Mouse (Mus musculus): Measurements from ENCODE around the gene Cavin1. TPM values are rescaled to one million over a fixed set of nuclear protein-coding genes. Genes with fewer than 3 reads are reported as not detected.

The Cavin1 gene
- polyA plus RNA-seq, 1 experiment from 2014 or later = 47.9 TPM

- H3K27me3 ChIP-seq (replicated peaks) = peaks cover 42% of the 10 kb centered on the region
- WGBS = 84% methylated on average over 9 of the region's 9 CpGs
- no peak for ATAC-seq (replicated peaks)
These were observed 7.0 kb downstream of the Cavin1 start for GRCm38 (mm10) chr11:100963647-100964046.

GRCm38 (mm10) chr11:100962371-100962911 lies 8.2 kb downstream of the Cavin1 start:
- Histone ChIP-seq H3K4me1 (peaks cover 17% of the 10 kb centered on the region), H3K27ac (no peak overlapping the region), H3K9me3 (no peaks in the 10 kb centered on the region), H3K4me2 (no peak overlapping the region), H3K36me3 (replicated peaks) (no peaks in the 10 kb centered on the region), H3K4me3 (no peak overlapping the region), H3K27me3 (replicated peaks) (peaks cover 41% of the 10 kb centered on the region), H3K9ac (no peak overlapping the region)
- ATAC-seq (replicated peaks) = no peak
- WGBS = 69% methylated on average over 9 of the region's 9 CpGs

More at GRCm38 (mm10) chr11:100963647-100964046, 7.0 kb downstream of the Cavin1 start:
- Histone ChIP-seq H3K4me2 (no peak overlapping the region), H3K9ac (no peak overlapping the region), H3K36me3 (replicated peaks) (no peaks in the 10 kb centered on the region), H3K27ac (no peak overlapping the region), H3K9me3 (no peaks in the 10 kb centered on the region), H3K4me1 (peaks cover 13% of the 10 kb centered on the region), H3K4me3 (no peak overlapping the region)

DNA sequence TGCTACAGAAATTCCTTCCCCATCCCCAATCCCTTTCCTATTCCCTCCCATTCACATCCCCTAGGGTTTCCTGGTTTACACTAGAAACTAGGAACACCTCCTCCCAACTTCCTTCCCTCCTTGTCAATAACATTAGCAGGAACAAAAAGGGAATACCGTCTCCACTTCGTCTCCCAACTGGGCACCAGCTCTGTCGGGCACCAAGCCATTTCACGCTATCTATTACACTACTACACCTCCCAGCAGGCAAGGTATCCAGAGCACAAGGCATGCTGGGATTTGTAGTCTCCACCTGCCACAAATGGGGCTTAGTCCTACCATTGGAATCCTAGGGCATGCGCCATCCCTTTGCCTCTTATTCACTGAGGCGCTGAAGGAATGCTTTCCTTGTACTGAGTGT lies 10.1 kb downstream of the Cavin1 start:
- Histone ChIP-seq H3K36me3 (replicated peaks) (no peaks in the 10 kb centered on the region), H3K27ac (no peak overlapping the region), H3K4me2 (peak overlapping the region; percentile 29), H3K4me3 (no peak overlapping the region; the same call in 1 of the 2 replicates), H3K4me1 (peaks cover 21% of the 10 kb centered on the region), H3K27me3 (replicated peaks) (peaks cover 26% of the 10 kb centered on the region), H3K9ac (no peak overlapping the region), H3K9me3 (no peaks in the 10 kb centered on the region)
- ATAC-seq (replicated peaks) = peak; percentile 76
- WGBS = 14% methylated on average over 6 of the region's 6 CpGs

DNA sequence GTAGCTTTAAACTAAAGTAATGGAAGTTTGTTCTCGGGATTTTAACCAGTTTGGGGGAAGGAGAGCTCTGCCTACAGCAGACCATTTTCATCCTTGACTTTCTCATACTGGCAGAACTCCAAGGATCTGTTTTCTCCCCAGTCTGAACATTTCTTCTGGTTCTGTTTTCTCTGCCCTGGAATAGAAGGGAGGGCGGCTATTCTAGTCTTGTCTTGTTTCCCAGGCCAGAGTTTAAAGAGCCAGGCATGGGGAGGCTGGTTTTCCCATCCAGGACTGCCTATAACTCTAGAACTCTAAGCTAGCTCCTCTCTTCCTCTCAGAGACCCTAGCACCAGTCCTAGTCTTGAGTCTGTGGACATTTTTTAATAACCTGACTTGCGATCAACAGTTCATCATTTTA lies 10.9 kb downstream of the Cavin1 start:
- Histone ChIP-seq H3K36me3 (replicated peaks) (no peaks in the 10 kb centered on the region), H3K4me1 (peaks cover 21% of the 10 kb centered on the region), H3K27me3 (replicated peaks) (peaks cover 26% of the 10 kb centered on the region), H3K4me2 (no peak overlapping the region), H3K4me3 (no peak overlapping the region), H3K27ac (no peak overlapping the region), H3K9ac (no peak overlapping the region), H3K9me3 (no peaks in the 10 kb centered on the region)
- 34% methylated on average over 3 of the region's 3 CpGs for WGBS
- ATAC-seq (replicated peaks) = no peak

GRCm38 (mm10) chr11:100959464-100959810 lies 11.2 kb downstream of the Cavin1 start:
- 4% methylated on average over 14 of the region's 14 CpGs for WGBS
- H3K4me1 ChIP-seq = peaks cover 21% of the 10 kb centered on the region
- no peaks in the 10 kb centered on the region for H3K9me3 ChIP-seq
- ATAC-seq (replicated peaks) = no peak
- peak overlapping the region; percentile 49 for H3K4me2 ChIP-seq
- peak overlapping the region; percentile 27 for H3K4me3 ChIP-seq
- H3K9ac ChIP-seq = no peak overlapping the region
- H3K27me3 ChIP-seq (replicated peaks) = peaks cover 26% of the 10 kb centered on the region
- no peaks in the 10 kb centered on the region for H3K36me3 ChIP-seq (replicated peaks)
- no peak overlapping the region for H3K27ac ChIP-seq

- no peaks in the 10 kb centered on the region for H3K9me3 ChIP-seq
- H3K4me2 ChIP-seq = peak overlapping the region; percentile 49
- H3K27me3 ChIP-seq (replicated peaks) = peaks cover 26% of the 10 kb centered on the region
- H3K9ac ChIP-seq = no peak overlapping the region
- WGBS = 9% methylated on average over 76 of the region's 76 CpGs
- peaks cover 21% of the 10 kb centered on the region for H3K4me1 ChIP-seq
- no peak; the same call in 1 of the 2 replicates for ATAC-seq (replicated peaks)
- peak overlapping the region; percentile 27 for H3K4me3 ChIP-seq
- no peak overlapping the region for H3K27ac ChIP-seq
- H3K36me3 ChIP-seq (replicated peaks) = no peaks in the 10 kb centered on the region
These were observed 11.8 kb downstream of the Cavin1 start for GRCm38 (mm10) chr11:100958613-100959463.

DNA sequence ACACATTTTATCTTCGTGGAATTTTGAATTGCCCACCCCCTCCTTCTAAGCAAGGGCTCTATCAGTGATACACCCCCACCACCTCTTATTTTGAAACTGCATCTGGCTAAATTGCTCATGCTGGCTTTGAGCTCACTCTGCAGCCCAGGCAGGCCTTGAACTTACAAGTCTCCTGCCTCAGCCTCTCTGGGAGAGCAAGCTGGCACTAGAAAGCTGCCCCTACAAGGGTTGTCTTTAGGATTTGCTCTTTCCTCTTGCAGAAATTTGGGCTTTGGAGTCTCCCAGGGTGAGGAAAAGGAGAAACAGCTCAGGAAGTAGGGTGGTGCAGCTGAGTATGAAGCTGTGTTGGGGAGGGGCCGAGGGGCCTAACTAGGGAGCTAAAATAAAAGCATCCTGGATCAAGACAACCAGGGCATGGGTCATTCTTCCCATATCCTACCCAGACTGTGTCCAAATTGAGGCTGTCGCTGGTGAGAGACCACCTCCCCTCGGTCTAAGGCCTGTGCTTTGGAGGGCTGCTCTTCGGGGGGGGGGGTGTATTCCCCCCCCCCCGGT lies 12.7 kb downstream of the Cavin1 start:
- ATAC-seq (replicated peaks) = no peak
- no peaks in the 10 kb centered on the region for H3K9me3 ChIP-seq
- no peak overlapping the region for H3K9ac ChIP-seq
- peaks cover 21% of the 10 kb centered on the region for H3K4me1 ChIP-seq
- no peak overlapping the region for H3K4me2 ChIP-seq
- H3K27ac ChIP-seq = no peak overlapping the region
- peaks cover 26% of the 10 kb centered on the region for H3K27me3 ChIP-seq (replicated peaks)
- no peaks in the 10 kb centered on the region for H3K36me3 ChIP-seq (replicated peaks)
- H3K4me3 ChIP-seq = no peak overlapping the region
- 33% methylated on average over 6 of the region's 6 CpGs for WGBS

DNA sequence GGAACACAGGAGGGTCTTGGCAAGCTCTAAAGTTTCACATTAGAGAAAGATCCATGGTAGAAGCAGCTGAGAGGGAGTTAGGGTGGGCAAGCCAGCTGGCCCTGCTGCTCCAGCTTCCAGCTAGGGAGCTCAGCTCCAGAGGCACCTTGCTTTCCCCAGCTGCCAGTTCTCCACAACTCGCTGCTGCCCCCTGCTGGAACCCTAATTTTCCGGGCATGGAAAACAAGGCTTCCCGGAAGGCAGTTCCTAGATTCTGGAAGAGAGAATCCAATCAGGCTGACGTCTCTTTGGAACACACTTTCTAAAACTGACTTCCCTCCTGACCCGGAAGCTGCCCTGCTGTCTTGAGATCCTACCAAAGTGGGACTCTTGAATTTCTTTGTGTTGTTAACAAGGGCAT lies 13.4 kb downstream of the Cavin1 start:
- H3K9me3 ChIP-seq = no peaks in the 10 kb centered on the region
- H3K4me3 ChIP-seq = no peak overlapping the region
- no peak for ATAC-seq (replicated peaks)
- 3% methylated on average over 5 of the region's 5 CpGs for WGBS
- peaks cover 21% of the 10 kb centered on the region for H3K4me1 ChIP-seq
- 0 out of 2 replicates have a peak overlapping the region, but pooled peaks have one; percentile 17 for H3K9ac ChIP-seq
- peaks cover 26% of the 10 kb centered on the region for H3K27me3 ChIP-seq (replicated peaks)
- no peak overlapping the region for H3K27ac ChIP-seq
- H3K36me3 ChIP-seq (replicated peaks) = no peaks in the 10 kb centered on the region
- no peak overlapping the region for H3K4me2 ChIP-seq

GRCm38 (mm10) chr11:100949540-100949939 lies 21.1 kb downstream of the Cavin1 start:
- Histone ChIP-seq H3K9ac (no peak overlapping the region), H3K36me3 (replicated peaks) (no peaks in the 10 kb centered on the region), H3K4me2 (no peak overlapping the region), H3K4me1 (no peaks in the 10 kb centered on the region), H3K9me3 (no peaks in the 10 kb centered on the region), H3K27me3 (replicated peaks) (no peaks in the 10 kb centered on the region), H3K4me3 (no peak overlapping the region), H3K27ac (no peak overlapping the region)
- WGBS = 95% methylated on average over 1 of the region's 1 CpGs
- ATAC-seq (replicated peaks) = no peak

GRCm38 (mm10) chr11:100948317-100948716 lies 22.4 kb downstream of the Cavin1 start:
- H3K4me1 ChIP-seq = no peaks in the 10 kb centered on the region
- no peaks in the 10 kb centered on the region for H3K27me3 ChIP-seq (replicated peaks)

GRCm38 (mm10) chr11:100947548-100947947 lies 23.1 kb downstream of the Cavin1 start:
- Histone ChIP-seq H3K4me1 (no peaks in the 10 kb centered on the region), H3K4me3 (no peak overlapping the region), H3K27ac (no peak overlapping the region), H3K9me3 (no peaks in the 10 kb centered on the region), H3K9ac (no peak overlapping the region), H3K36me3 (replicated peaks) (no peaks in the 10 kb centered on the region), H3K27me3 (replicated peaks) (no peaks in the 10 kb centered on the region), H3K4me2 (no peak overlapping the region)
- ATAC-seq (replicated peaks) = no peak

More at GRCm38 (mm10) chr11:100948317-100948716, 22.4 kb downstream of the Cavin1 start:
- H3K36me3 ChIP-seq (replicated peaks) = no peaks in the 10 kb centered on the region
- H3K9ac ChIP-seq = no peak overlapping the region
- H3K9me3 ChIP-seq = no peaks in the 10 kb centered on the region
- 55% methylated on average over 4 of the region's 4 CpGs for WGBS
- H3K27ac ChIP-seq = no peak overlapping the region
- H3K4me3 ChIP-seq = no peak overlapping the region
- no peak overlapping the region for H3K4me2 ChIP-seq
- ATAC-seq (replicated peaks) = no peak

DNA sequence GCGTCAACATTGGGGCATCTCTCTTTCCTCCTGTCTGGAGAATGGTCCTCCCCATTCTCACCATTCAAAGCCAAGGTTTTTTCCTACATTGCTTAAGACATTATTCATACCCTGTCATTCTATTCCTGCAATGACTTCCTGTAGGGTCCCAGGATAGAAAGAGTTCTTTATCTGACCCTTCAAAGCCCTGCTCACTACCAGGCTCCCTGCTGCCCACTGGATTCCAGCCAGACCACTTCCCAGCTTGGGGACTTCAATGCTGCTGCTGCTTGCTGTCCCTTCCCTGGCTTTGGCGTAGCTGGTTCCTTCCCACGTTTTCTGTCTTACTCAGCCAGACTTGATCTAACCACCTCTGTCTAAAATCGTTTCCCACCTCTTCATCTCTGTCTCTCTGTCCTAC lies 23.8 kb downstream of the Cavin1 start:
- 41% methylated on average over 4 of the region's 4 CpGs for WGBS
- no peak for ATAC-seq (replicated peaks)
- Histone ChIP-seq H3K27ac (no peak overlapping the region), H3K4me1 (no peaks in the 10 kb centered on the region), H3K4me2 (no peak overlapping the region), H3K9me3 (no peaks in the 10 kb centered on the region), H3K4me3 (no peak overlapping the region), H3K36me3 (replicated peaks) (no peaks in the 10 kb centered on the region), H3K9ac (no peak overlapping the region), H3K27me3 (replicated peaks) (no peaks in the 10 kb centered on the region)

Data from midbrain, embryonic 15.5 days (tissue).